Mouse (Mus musculus) retina, postnatal 1 day (tissue): ENCODE results near the gene Slc5a10.

ENCODE experiments used
- DNase-seq: peaks from one replicate; pipeline ENCODE4 v3.0.0-alpha.2; 2012

The Slc5a10 gene

GRCm38 (mm10) chr11:61701696-61702095 lies 18.9 kb downstream of the Slc5a10 start:
- peak; percentile 58 for DNase-seq

DNA sequence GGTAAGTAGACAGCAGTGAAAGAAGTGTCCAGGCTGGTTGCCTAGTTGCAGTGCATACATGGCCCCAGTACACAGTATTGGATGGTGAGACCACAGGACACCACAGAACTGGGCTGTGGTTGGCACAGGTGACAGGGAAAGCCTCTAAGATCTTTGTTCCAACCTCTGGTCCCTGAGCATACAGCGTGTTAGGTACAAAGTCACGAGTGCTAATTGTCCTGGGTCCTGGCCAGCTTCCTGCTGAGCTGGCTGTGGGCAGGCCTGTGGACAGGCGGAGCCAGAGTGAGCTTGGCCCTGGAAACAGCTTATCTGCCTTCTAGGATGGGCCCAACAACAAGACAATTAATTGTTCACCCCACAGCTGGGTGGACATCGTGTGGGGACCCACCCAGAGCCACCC lies 20.7 kb downstream of the Slc5a10 start:
- peak; percentile 48 for DNase-seq

GRCm38 (mm10) chr11:61699460-61699859 lies 21.2 kb downstream of the Slc5a10 start:
- no peak for DNase-seq

- DNase-seq = no peak
Observed at GRCm38 (mm10) chr11:61698852-61699251, 21.8 kb downstream of the Slc5a10 start.

DNA sequence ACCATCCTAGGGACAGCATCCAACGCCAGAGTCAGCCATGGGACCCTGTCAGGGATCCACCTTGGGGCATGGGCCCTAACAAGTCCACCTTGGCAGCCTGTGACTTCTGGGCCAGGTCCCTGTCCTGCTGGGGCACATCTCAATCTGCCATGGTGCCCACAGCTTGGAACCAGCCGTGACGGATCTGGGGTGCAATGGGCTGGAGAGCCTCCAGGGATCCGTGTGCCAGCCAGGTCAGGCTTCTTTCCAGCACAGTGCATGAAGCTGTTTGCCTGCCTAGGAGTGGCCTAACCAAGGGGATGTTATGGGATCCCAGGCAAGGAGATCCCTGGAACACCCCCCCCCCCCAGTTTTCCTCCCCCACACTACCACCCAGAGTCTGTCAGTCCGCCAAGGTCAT lies 27.6 kb downstream of the Slc5a10 start:
- DNase-seq = no peak

GRCm38 (mm10) chr11:61687595-61687994 lies 33.0 kb downstream of the Slc5a10 start:
- no peak for DNase-seq

GRCm38 (mm10) chr11:61686906-61687453 lies 33.6 kb downstream of the Slc5a10 start:
- no peak for DNase-seq

GRCm38 (mm10) chr11:61686141-61686540 lies 34.5 kb downstream of the Slc5a10 start:
- DNase-seq = no peak

- DNase-seq = no peak
Observed at GRCm38 (mm10) chr11:61685119-61685725, 35.4 kb downstream of the Slc5a10 start.

DNA sequence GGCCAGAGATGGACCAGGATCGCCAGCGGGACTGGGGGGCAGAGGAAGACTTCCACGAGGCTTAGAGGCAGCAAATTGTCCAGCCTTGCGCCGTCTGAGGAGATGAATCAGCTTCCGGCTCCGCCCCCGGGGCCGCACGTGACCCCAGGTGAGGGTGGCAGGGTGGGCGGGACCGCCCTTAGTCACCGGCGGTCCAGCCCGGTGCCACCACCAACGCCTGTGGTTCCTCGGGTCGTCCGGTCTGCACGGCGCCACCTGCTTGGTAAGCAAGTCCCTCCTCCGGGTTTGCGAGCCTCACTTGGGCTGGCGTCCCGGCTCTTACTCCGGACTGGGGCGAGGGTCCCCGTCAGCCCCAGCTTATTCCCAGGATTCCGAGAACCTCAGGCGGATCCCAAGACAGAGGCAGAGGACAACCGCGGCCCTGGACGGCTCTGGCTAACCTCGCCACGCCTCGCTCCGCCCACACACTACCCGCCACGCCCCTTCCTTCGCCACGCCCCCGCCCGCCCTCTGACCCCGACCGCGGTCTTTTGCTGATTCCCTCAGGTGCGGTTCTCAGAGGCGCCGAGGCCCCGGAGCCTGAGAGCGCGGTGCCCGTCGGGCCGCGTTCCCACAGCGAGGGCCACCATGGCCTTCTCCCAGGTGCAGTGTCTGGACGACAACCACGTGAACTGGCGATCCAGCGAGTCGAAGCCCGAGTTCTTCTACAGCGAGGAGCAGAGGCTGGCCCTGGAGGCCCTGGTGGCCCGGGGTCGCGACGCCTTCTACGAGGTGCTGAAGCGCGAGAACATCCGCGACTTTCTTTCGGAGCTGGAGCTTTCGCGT lies 36.5 kb downstream of the Slc5a10 start, which contains the start of gene Fam83g:
Gene Fam83g, plus strand, starts transcription at position 185 of the 825 bp plus-strand sequence.
- DNase-seq = peak; percentile 49

- no peak for DNase-seq
Observed at GRCm38 (mm10) chr11:61679091-61679866, 41.3 kb downstream of the Slc5a10 start.

- DNase-seq = no peak
Observed at GRCm38 (mm10) chr11:61677709-61678108, 42.9 kb downstream of the Slc5a10 start.

GRCm38 (mm10) chr11:61676216-61676854 lies 44.3 kb downstream of the Slc5a10 start:
- no peak for DNase-seq

- no peak for DNase-seq
Observed at GRCm38 (mm10) chr11:61675332-61675731, 45.3 kb downstream of the Slc5a10 start.

GRCm38 (mm10) chr11:61674839-61675159 lies 45.8 kb downstream of the Slc5a10 start:
- DNase-seq = peak; percentile 88

GRCm38 (mm10) chr11:61674151-61674838 lies 46.3 kb downstream of the Slc5a10 start:
- DNase-seq = no peak

- peak; percentile 40 for DNase-seq
Observed at GRCm38 (mm10) chr11:61673686-61674085, 46.9 kb downstream of the Slc5a10 start.

DNA sequence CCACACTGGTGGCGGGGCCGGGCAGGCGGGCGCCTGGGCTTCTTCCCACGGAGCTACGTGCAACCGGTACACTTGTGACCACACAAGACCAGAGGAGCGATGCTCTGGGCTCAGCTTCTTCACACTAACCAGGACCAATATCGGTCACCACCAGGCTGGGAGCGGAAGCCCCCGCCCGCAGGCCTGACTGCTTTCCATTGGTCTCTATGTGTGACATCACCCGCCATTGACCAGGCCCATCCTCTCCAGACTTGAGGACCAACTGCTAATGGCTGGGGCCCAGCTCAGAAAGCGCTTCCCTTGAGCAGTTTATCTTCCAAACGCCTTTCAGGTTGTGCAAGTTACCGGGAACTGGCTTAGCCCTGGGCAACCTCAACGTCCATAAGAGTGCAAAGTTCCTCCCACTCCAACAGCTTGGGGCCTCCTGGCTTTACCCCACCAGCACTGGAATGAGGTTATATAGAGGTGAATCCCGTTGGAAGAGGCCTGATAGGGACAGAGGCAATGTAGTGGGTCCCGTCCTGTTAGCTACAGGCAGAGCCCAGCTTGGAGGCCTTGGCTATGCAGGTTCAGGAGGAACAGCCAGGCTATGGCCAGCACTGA lies 48.7 kb downstream of the Slc5a10 start:
- no peak for DNase-seq

- no peak for DNase-seq
Observed at GRCm38 (mm10) chr11:61669492-61670490, 50.8 kb downstream of the Slc5a10 start.

GRCm38 (mm10) chr11:61667782-61668181 lies 52.8 kb downstream of the Slc5a10 start:
- no peak for DNase-seq
